Comparison of ENCODE assay signal across 32 mouse cellular contexts in genomic region chr6:135060728-135061127, GRCm38 (mm10). TPM values are rescaled to one million over a fixed set of nuclear protein-coding genes. Genes with fewer than 3 reads are reported as not detected.
A peak's percentile ranks its signal among the peaks of the same experiment; 100 is the strongest.
DNase-seq lines count a peak whose midpoint lies in the region; ATAC-seq and TF ChIP-seq lines count a peak whose summit lies in the region.
"Had no signal": no experiment of that assay in that cellular context is flagged by ENCODE, and none has a peak within 500 bp of the region (broad histone marks: within the 10 kb centered on the region; RNA-seq: fewer than 3 reads in every experiment).

No protein-coding gene starts in this region.

- H3K79me2 ChIP-seq in C2C12 (ENCODE audit: control insufficient read depth, insufficient read depth): peaks cover 3% of the 10 kb centered on the region

- H3K27me3 ChIP-seq in C2C12 (ENCODE audit: control insufficient read depth, insufficient read depth, insufficient read length): no peaks in the 10 kb centered on the region
- H3K27me3 ChIP-seq in small intestine, adult 2 months (ENCODE audit: control insufficient read depth, insufficient read depth, low read length): no peaks in the 10 kb centered on the region
- peaks cover 12% of the 10 kb centered on the region for H3K27me3 ChIP-seq in hindbrain, embryonic 14.5 days (ENCODE audit: control insufficient read depth, insufficient read depth, low read length)
- H3K27me3 ChIP-seq: intestine, embryonic 15.5 days; Patski had no signal

- peak overlapping the region; percentile 75 for H3K27ac ChIP-seq in small intestine, adult 2 months (ENCODE audit: insufficient read depth, low read depth, low read length)
- H3K27ac ChIP-seq in hindbrain, embryonic 14.5 days: no peak overlapping the region
- H3K27ac ChIP-seq: embryonic facial prominence, embryonic 10.5 days; embryonic facial prominence, embryonic 13.5 days; forebrain, embryonic 12.5 days; forebrain, embryonic 15.5 days; heart, adult 2 months; heart, embryonic 10.5 days; heart, embryonic 13.5 days; hindbrain, embryonic 12.5 days; intestine, embryonic 15.5 days had no signal

- TF ChIP-seq POLR2A in small intestine, adult 2 months (IDR thresholded peaks at IDR 0.05; ENCODE audit: low read depth, low read length): no peak

- H3K4me2 ChIP-seq in hindbrain, embryonic 14.5 days (replicated peaks): no peak overlapping the region
- H3K4me2 ChIP-seq: embryonic facial prominence, embryonic 13.5 days; forebrain, embryonic 12.5 days; forebrain, embryonic 15.5 days; heart, embryonic 13.5 days; hindbrain, embryonic 12.5 days; intestine, embryonic 15.5 days had no signal

- no peak overlapping the region for H3K9ac ChIP-seq in hindbrain, embryonic 14.5 days
- H3K9ac ChIP-seq: embryonic facial prominence, embryonic 13.5 days; forebrain, embryonic 12.5 days; forebrain, embryonic 15.5 days; heart, embryonic 13.5 days; hindbrain, embryonic 12.5 days; intestine, embryonic 15.5 days had no signal

- H3K4me3 ChIP-seq in C2C12 (ENCODE audit: insufficient read depth, poor library complexity, severe bottlenecking): no peak overlapping the region
- no peak overlapping the region for H3K4me3 ChIP-seq in small intestine, adult 2 months (ENCODE audit: low read depth, low read length)
- H3K4me3 ChIP-seq in hindbrain, embryonic 14.5 days (replicated peaks; ENCODE audit: low read length): no peak overlapping the region
- H3K4me3 ChIP-seq: embryonic facial prominence, embryonic 10.5 days; embryonic facial prominence, embryonic 13.5 days; erythroblast, embryonic 14.5 days; forebrain, embryonic 12.5 days; forebrain, embryonic 15.5 days; heart, adult 2 months; heart, embryonic 10.5 days; heart, embryonic 13.5 days; hindbrain, embryonic 12.5 days; intestine, embryonic 15.5 days had no signal

- H3K79me3 ChIP-seq in C2C12 (ENCODE audit: low read depth): peaks cover 1% of the 10 kb centered on the region

- no peaks in the 10 kb centered on the region for H3K9me3 ChIP-seq in hindbrain, embryonic 14.5 days (ENCODE audit: control insufficient read depth, low read length)
- H3K9me3 ChIP-seq: embryonic facial prominence, embryonic 10.5 days; embryonic facial prominence, embryonic 13.5 days; forebrain, embryonic 12.5 days; forebrain, embryonic 15.5 days; heart, embryonic 10.5 days; heart, embryonic 13.5 days; hindbrain, embryonic 12.5 days; intestine, embryonic 15.5 days had no signal

- DNase-seq in 3T3-L1 (ENCODE audit: low read depth, low spot score) (peak; percentile 91), adipocyte (ENCODE audit: low spot score) (no peak)
- no peak for DNase-seq in hindbrain, embryonic 14.5 days (ENCODE audit: low spot score)
- DNase-seq: adrenal gland, adult 8-10 months; adrenal gland, postnatal 25 days; cerebellum, adult 11-12 months; cerebellum, adult 8-10 months; cerebellum, postnatal 10 days; cerebellum, postnatal 36 days; embryo, embryonic 11 days; gastrocnemius, postnatal 25 days; heart, adult 2 months; heart, postnatal 14 days; heart, postnatal 4 days had no signal

- H3K4me1 ChIP-seq in small intestine, adult 2 months (ENCODE audit: control insufficient read depth, insufficient read depth, insufficient read length, low read length): 0 out of 2 replicates have a peak, but pooled peaks cover 4% of the 10 kb centered on the region
- H3K4me1 ChIP-seq in hindbrain, embryonic 14.5 days (replicated peaks; ENCODE audit: control insufficient read depth, insufficient read depth, low read length): 0 out of 2 replicates have a peak, but pooled peaks cover under 1% of the 10 kb centered on the region

- ATAC-seq in monocyte, adult 5-6 weeks (replicated peaks; ENCODE audit: insufficient number of reproducible peaks, low FRiP score, low TSS enrichment, poor library complexity, severe bottlenecking): no peak
- no peak for ATAC-seq in hindbrain, embryonic 14.5 days (ENCODE audit: low FRiP score)
- ATAC-seq: forebrain, embryonic 15.5 days; hindbrain, embryonic 16.5 days; intestine, embryonic 15.5 days; Patski had no signal

- 85% methylated on average over 4 of the region's 4 CpGs for WGBS in small intestine, adult 2 months
- 95% methylated on average over 4 of the region's 4 CpGs for WGBS in hindbrain, embryonic 14.5 days

- no peaks in the 10 kb centered on the region for H3K36me3 ChIP-seq in C2C12 (ENCODE audit: control insufficient read depth, insufficient read depth)
- no peaks in the 10 kb centered on the region for H3K36me3 ChIP-seq in small intestine, adult 2 months (ENCODE audit: control insufficient read depth, insufficient read depth, low read length)
- H3K36me3 ChIP-seq in hindbrain, embryonic 14.5 days (replicated peaks; ENCODE audit: control insufficient read depth, insufficient read depth): no peaks in the 10 kb centered on the region
- H3K36me3 ChIP-seq: embryonic facial prominence, embryonic 10.5 days; embryonic facial prominence, embryonic 13.5 days; forebrain, embryonic 12.5 days; forebrain, embryonic 15.5 days; heart, embryonic 10.5 days; heart, embryonic 13.5 days; hindbrain, embryonic 12.5 days; intestine, embryonic 15.5 days had no signal

- TF ChIP-seq CTCF in C2C12 (IDR thresholded peaks at IDR 0.05; ENCODE audit: control insufficient read depth, insufficient read depth, insufficient read length): no peak
- TF ChIP-seq CTCF in small intestine, adult 2 months (IDR thresholded peaks at IDR 0.05; ENCODE audit: extremely low read depth, insufficient read length, insufficient replicate concordance, low read depth, low read length): no peak

- no peak overlapping the region for H3ac ChIP-seq in C2C12 (ENCODE audit: control insufficient read depth, insufficient read length, low read depth)

TF ChIP-seq in C2C12, 6 proteins besides CTCF, POLR2A, EP300 and RAD21:
- TF ChIP-seq FOSL1 (IDR thresholded peaks at IDR 0.05; ENCODE audit: insufficient read depth, low read length, poor library complexity, severe bottlenecking) (no peak), MAX (IDR thresholded peaks at IDR 0.05) (peak; percentile 32), CEBPB (IDR thresholded peaks at IDR 0.05; ENCODE audit: low read depth) (no peak), MYOD1 (IDR thresholded peaks at IDR 0.05; ENCODE audit: control insufficient read depth, insufficient read length, low read depth) (peak; percentile 55)

RNA-seq across cellular contexts. Expression of gene Gprc5a, which starts 4.7 kb away (rescaled TPM):
- 34.2 TPM for polyA plus RNA-seq in C2C12 (2012; fragmentation: generic; extraction: Trizol)
- polyA plus RNA-seq in small intestine, adult 2 months (2012; rRNA removed): 17.4 and 73.7 TPM in 2 replicates
- 0.67 to 1.6 TPM (median 0.85 TPM) in 3 replicates for total RNA-seq in monocyte, adult 5-6 weeks (2017)
- polyA plus RNA-seq in hindbrain, embryonic 14.5 days (2014; fragmentation: Nextera tagmentation; extraction: Ambion mirVana): 0.09 and 0.56 TPM in 2 replicates
- polyA plus RNA-seq: erythroblast, embryonic 14.5 days had no signal

RNA-seq across cellular contexts. Expression of gene Ddx47, which starts 49.3 kb away (rescaled TPM):
- polyA plus RNA-seq in C2C12 (2012; fragmentation: generic; extraction: Trizol): 79.3 TPM
- polyA plus RNA-seq in small intestine, adult 2 months (2012; rRNA removed): 9.5 and 20.2 TPM in 2 replicates
- 104 to 152 TPM (median 151 TPM) in 3 replicates for total RNA-seq in monocyte, adult 5-6 weeks (2017)
- 70.4 and 72.6 TPM in 2 replicates for polyA plus RNA-seq in hindbrain, embryonic 14.5 days (2014; fragmentation: Nextera tagmentation; extraction: Ambion mirVana)

RNA-seq across cellular contexts. Expression of gene Gprc5d, which starts 57.4 kb away (rescaled TPM):
- polyA plus RNA-seq in C2C12 (2012; fragmentation: generic; extraction: Trizol): not detected
- not detected in 2 replicates for polyA plus RNA-seq in small intestine, adult 2 months (2012; rRNA removed)
- total RNA-seq in monocyte, adult 5-6 weeks (2017): not detected in 3 replicates
- not detected in 2 replicates for polyA plus RNA-seq in hindbrain, embryonic 14.5 days (2014; fragmentation: Nextera tagmentation; extraction: Ambion mirVana)
- total RNA-seq: adrenal gland, adult 8-10 months; adrenal gland, postnatal 25 days; ES-E14; gastrocnemius, adult 8-10 months; gastrocnemius, postnatal 25 days; heart, adult 2 months; heart, postnatal 14 days had no signal
- polyA plus RNA-seq: brain, embryonic 14.5 days; embryonic facial prominence, embryonic 10.5 days; embryonic facial prominence, embryonic 13.5 days; forebrain, embryonic 12.5 days; forebrain, embryonic 15.5 days; heart, adult 2 months; heart, embryonic 10.5 days; heart, embryonic 13.5 days; heart, embryonic 16.5 days; hindbrain, embryonic 12.5 days; hindbrain, embryonic 16.5 days; intestine, embryonic 15.5 days; Patski had no signal

Comparison
In these comparisons a context has a peak if more than half of its experiments do, and no peak if none do; other contexts are left out.
1. RNA of gene Gprc5a, which starts 4.7 kb away (polyA plus RNA-seq): 17.4 to 73.7 TPM in small intestine, adult 2 months and 34.2 TPM in C2C12 (single experiment); 0.09 to 0.56 TPM in hindbrain, embryonic 14.5 days; every median in the first group is over 10 times any median in the second.